Mouse (Mus musculus): ENCODE measurements at regions not wholly inside any gene's neighbourhood (a gene's known extent, or its start where the extent isn't known, plus 50 kb on each side); places are given as distances from the start of the nearest gene placed in this dataset.

- no peak for TF ChIP-seq CTCF (IDR thresholded peaks at IDR 0.05; ENCODE audit: low read depth)
- no peak for TF ChIP-seq EP300 (IDR thresholded peaks at IDR 0.05; ENCODE audit: low read depth)
Measured at GRCm38 (mm10) chr3:148422205-148422604, 568.1 kb downstream of the Adgrl2 start.

All from heart, postnatal 0 days (tissue).